Mouse (Mus musculus): Measurements from ENCODE around the gene E030018B13Rik.

DNA sequence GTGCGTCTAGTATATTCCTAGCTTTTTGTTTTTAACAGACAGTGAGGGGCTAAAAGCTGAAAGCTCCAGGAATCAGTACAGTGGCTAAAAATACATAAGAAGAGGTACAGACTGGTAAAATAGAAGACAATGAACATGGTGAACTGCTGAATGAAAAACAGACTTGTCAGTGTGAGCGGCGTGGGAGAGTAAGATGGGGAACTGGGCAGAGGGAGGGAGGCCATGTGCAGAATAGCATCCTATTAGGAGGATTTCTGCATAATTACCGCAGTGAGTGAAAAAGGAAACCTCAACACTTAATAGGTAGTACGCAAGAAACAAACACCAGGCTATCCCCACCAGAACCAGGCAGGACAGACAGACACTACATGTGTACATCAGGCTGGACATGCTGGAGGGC, 23.5 kb upstream of the E030018B13Rik start:
- no peak for TF ChIP-seq EP300 (IDR thresholded peaks at IDR 0.05; ENCODE audit: insufficient read depth, low read depth, low read length)
- no peak for TF ChIP-seq CTCF (IDR thresholded peaks at IDR 0.05)

Data from heart, adult 2 months (tissue).